Mouse (Mus musculus) regulatory T cell (primary cell): ENCODE data around the gene Fras1.

Experiments
- in situ Hi-C: fragments of 300-600 bp; cut with MboI, MseI; formaldehyde crosslinking; loops from one replicate; pipeline ENCODE4 v1.15.1; 2025; ENCODE audit warnings: high pct_unique_total_duplicates

Gene Fras1

DNA sequence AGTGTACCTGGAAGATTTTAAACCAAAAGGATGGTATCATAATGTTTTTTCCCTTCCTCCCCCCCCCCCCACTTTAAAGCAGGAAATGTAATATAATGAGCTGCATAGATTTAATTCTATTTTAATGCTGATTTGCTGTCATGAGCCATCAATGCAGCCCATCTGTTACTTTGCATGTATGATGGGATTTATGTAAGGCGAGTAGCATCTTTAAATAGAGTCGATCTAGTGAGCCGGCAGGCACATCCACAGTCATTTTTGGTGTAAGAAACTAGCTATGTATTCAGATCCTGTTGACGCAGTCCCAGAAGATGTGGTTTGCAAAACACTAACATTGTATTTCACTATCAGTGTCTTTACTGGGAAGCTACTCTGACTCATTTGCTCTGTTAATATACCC lies 301.9 kb downstream of the Fras1 start:
- in situ Hi-C loops, result no loop called here

DNA sequence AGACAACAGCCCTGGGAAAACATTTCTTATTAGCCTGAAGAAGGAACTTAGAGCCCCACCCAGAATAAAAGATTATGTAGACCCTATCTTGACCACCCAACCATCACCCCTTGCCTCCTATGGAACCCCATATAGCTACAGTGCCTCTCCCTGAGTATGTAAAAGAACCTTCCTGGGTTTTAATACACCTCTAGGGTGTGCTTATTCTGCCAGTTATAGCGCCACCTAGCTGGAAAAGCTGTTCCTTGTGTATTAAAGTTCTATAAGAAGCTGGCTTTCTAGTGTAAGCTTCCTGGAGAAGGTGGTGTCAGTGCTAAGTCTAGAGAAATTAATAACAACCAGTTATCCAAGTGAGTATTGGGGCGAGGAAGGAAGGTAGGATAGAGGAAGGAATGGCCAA lies 303.7 kb downstream of the Fras1 start:
- in situ Hi-C loops, result no loop called here

DNA sequence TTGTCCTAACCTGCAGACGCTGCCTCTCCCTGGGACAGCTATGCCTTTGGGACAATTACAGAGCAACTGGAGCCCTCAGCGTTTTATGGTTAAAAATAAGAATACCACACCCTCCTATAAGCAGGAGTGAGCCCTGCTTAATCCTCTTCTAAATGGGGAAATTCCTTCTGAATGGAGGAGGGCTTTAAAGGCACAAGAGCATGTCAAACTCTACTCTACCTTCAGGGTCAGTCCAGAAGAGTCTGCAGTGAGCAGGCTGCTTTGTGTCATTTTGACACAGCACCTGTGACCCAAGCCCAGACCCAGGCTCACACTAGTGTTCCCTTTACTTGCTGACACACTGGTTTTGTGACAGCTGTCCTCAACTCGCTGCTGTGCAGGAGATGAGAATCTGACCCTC lies 307.3 kb downstream of the Fras1 start:
- in situ Hi-C loops, result no loop called here

DNA sequence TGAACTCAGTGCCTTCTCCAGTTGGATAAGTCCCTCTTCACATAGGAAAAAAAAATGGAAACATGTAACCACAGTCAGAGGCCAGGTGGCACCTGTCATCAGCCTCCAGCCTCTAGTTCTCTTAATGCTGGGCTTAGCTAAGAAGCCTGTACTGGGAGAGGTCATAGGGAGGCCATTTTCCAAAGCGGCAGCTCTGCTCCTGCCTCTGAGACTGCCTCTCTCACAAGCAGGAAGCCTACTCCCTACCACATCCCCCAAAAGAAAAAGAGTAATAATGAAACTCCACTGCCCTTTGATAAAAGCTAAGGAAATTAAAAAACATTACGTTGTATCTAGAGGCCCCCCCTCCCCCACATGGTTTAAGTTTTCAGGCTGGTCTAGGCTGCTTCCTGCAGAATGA lies 309.0 kb downstream of the Fras1 start:
- in situ Hi-C loops, result no loop called here

DNA sequence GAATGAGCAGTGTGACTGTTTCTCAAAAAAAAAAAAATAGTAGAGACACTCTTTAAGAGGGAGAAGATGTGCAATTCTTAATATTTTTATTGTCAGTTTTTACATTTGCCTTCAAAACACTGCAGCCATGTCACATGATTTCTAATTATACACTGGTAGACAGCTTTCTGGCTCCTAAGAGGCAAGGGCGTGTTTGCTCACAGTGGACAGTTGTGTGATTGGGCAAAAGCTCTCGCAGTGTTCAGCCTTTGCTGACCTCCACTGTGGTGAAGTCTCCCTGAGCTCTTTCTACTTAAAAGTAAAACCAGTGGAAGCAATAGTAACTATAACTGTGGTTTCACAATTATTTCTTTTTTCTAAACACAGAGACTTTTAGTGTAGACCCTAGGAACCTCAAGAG lies 315.1 kb downstream of the Fras1 start:
- in situ Hi-C loops, result no loop called here

DNA sequence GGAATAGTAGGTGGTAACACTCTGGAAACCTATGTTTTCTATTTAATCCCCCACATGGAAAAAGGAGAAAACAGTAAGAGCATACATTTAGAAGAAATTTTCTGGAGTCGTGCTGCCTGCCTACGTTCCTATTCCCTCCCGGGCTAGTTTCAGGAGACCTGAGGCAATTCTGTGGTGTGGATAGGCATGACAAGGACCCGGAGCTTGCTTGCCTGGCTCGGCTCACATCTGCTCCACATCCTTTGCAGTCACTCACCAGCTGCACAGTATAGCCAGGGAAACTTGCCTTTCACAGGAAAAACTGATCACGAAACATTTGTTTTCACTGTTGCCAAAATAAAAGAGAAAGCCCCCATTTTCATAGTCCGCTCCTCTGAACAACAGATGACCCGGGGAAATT lies 325.2 kb downstream of the Fras1 start:
- in situ Hi-C loops, result no loop called here

DNA sequence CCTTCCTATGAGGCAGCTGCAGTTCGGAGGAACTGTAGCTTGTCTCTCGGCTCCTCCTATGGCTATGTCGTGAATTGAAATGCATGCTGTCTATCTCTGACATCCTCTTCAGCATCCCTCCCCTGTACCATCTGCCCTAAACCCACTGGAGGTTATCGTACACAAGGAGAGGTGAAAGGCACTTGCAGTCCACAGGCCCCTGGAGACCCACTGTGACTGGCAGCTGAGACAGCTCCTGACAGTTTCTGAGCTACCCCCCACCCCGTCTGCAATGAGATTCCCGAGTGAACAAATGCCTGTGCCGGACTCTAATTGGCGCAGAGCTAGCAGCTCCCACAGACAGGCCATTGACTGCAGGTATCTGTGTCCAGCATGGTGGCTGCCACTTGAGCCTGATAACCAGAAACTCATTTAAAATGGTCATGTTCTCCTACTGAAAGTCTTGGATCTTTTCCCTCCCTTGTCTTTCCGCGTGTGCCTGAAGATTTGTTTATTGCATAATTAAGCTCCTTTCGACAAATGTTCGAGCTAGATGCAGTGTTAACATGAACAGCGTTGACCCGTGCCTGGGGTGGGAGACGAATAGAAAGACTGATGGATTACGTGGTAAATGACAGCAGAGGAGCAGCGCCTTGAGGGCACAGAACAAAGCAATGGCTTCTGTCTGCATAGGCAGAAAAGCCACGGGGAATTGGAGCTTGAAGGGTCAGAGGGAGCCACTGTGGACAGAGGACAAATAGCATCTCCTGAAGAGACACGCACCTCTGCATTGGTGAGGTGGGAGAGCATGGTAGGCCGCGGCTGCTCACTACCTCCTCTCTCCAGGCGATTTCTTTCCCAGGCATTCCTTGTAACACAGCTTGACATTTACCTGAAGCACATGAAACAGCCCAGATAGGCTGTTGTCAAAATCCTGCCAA lies 329.2 kb downstream of the Fras1 start:
- in situ Hi-C loops, result no loop called here

DNA sequence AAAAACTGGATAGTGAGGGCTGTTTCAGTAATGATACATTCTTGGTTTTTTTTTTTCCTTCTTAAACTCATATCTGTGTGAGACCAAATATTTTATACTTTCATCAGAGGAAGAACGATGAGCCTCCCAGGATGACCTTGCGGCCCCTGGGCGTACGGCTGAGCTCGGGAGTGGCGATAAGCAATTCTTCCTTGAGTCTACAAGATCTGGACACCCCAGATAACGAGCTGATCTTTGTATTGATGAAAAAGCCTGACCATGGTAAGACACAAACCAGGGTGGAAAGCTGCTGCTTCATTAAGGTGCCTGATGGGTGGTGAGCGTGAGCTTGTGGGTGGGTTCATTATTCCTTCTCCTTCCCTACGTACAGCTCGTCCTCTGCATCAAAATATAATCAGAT lies 334.8 kb downstream of the Fras1 start:
- in situ Hi-C loops, result no loop called here

DNA sequence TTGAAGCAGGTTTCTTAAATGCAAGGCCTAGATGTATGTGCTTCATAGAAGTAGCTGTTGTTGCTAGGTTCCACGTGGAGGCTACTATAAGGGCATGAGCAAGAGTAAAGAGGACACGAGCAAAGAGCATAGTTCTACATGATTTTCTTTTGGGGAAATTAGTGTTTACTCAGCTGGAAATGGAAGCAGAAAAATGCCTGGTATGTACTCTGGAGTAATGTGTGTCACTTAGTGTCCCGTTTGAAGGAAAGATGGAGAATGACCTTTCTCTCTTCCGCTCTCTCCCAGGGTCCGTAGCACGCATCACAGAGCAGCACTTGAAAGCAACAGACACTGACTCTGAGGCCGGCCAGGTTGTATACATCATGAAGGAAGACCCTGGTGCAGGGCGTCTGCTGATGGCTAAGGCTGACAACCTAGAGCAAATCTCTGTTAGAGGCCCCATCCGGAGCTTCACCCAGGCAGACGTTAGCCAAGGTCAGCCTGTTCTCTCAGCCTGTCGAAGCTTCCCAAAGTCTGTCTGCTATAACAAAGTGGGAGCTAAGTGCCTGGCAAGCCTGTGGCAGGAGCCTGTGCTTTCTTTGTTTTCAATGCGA lies 338.4 kb downstream of the Fras1 start:
- in situ Hi-C loops, result no loop called here

DNA sequence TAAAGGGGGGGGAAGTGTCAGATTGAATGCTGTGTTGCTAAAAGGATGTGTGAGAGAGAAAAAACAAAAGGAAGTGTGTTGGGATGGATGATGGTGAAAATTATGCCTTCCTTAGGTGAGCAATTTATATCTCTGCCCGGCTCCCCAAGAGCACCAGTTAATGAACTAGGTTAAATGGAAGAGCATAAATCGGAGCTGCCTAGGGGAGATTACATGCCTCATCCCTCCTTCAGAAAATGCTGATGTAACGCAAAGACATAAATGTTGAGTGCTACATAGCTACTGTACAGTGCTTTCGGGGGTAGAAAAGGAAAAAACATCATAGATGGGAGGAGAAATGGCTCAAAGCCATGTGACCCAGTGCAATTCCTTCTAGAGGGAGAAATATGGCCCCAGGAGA lies 339.0 kb downstream of the Fras1 start:
- in situ Hi-C loops, result no loop called here

DNA sequence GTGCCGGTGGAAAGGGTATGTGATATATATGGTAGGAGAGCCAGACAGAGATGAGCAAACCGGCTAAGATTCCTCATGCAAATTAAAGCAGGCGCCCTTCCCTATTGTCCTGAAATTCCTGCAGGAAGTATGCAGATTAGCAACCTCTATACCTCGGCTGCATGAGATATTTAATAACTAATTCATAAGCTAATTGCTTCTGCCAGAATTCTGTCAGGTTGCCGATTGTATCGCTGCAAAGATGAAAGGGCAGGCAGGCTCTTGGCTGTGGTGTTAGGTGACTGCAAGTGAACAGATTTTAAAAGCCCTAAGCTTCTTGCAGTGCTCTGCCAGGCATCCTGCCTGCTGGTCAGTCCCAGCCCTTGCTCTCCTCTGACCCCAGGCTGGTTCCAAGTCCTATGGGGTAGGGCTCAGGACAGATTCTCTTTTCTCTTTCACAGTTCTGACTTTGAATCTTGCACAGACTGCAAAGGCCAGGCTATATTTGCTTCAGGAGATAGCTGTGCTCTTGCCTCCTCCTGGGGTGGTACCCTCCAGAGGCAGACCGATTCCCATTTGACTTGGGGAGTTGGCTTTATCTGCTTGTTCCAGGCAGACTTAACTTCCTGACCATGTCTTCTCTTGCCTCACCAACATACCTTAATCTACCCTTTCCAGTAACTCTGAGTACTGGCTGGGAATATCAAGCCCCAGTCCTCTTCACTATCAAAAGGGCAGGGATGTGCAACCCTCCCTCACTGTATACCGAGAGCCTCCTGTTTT lies 342.7 kb downstream of the Fras1 start:
- in situ Hi-C loops, result no loop called here

DNA sequence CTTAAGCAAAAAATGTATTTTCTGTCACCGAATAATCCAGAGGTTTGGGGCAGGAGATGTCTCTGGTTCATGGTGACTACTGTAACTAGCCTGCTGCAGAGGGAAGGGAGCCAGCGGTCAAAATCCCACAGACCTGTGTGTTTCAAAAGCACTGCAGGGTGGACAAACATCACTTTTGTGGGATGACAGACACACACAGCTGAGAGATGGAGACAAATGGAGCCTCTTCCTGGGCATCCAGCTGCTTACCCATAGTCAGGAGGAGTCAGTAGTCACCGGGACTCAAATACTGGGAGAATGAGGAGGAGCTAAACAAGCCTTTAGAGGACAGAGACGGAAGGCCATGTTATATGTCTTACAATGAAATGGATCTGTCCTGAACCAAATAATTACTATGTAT lies 343.9 kb downstream of the Fras1 start:
- in situ Hi-C loops, result no loop called here

DNA sequence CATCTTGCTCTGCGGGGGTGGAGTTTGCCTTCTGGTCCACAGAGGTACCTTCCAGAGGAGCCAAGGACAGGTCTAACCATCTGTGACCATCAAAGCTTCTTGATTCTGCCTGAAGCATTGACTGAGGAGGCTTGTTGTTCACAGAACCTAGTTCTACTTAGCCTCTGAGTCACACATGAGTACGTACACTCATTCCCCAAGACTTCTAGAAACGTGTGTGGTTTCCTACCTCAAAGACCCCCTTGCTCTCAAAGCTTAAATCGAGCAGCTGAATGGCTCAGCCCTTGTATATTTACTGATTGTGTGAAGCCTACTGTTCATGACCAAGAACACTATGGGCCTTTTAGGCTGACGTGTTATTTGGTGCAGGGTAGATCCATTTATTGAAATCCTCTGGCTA lies 344.8 kb downstream of the Fras1 start:
- in situ Hi-C loops, result no loop called here

DNA sequence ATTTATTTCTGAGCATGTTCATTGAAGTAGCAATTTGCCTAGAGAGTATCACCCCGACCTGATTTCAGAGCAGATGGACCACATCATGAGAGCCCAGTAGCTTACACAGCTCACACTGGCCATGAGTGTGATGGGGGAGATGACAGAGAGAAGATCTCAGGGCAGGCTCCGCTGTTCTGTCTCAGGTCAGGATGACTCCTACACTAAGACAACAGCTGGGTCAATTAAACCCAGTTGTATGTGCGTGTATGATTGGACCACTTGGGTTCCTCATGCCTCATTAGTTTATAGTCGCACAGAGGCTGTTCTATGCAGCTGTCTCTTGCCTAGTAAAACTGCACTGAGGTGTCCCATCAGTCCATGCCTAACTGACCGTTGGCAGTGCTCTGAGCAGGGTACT lies 345.5 kb downstream of the Fras1 start:
- in situ Hi-C loops, result no loop called here

DNA sequence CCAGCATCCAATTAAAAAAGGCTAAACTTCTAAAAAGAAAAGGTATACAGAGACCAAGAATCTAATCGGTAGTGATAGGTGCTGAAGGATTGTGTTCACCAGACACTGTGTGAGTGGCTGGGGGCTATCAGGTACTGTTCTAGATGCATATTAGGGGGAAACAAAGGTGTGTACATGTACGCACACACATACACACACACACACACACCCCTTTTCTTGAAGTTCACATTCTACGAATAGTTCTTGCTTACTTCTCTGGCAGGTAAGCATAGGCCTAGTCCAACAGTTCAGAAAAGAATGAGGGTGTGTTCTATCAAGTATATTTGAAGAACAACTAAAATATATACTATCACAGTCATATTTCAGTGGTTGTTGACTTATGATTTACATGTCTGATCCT lies 348.9 kb downstream of the Fras1 start:
- in situ Hi-C loops, result no loop called here

DNA sequence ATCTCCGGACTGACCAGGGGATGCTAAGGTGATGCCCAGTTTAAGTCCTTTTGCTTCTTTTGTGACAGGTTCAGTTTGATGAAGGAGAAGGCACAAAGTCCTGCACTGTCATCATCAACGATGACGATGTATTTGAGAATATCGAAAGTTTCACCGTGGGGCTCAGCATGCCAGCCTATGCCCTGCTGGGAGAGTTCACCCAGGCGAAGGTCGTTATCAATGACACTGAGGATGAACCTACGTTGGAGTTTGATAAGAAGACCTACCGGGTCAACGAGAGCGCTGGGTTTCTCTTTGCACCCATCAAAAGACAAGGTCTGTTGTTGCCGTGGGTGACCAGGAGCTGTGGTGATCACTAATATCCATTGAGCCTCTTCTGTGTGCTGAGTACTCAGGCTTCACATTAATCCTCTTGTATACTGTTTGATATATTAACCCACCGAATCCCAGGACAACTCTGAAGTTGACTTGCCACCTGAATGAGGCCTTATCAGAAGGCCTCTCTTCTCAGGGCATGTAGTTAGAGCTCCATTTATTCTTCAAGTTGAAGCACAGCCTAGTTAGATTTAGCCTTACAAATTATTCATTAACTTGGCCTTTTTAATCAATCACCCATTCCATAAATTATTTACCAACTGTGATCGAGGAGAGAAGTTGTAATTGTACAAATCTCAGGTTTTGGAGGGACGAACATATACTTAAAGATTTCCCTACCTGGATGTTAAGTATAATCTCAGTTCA lies 365.6 kb downstream of the Fras1 start:
- in situ Hi-C loops, result no loop called here

DNA sequence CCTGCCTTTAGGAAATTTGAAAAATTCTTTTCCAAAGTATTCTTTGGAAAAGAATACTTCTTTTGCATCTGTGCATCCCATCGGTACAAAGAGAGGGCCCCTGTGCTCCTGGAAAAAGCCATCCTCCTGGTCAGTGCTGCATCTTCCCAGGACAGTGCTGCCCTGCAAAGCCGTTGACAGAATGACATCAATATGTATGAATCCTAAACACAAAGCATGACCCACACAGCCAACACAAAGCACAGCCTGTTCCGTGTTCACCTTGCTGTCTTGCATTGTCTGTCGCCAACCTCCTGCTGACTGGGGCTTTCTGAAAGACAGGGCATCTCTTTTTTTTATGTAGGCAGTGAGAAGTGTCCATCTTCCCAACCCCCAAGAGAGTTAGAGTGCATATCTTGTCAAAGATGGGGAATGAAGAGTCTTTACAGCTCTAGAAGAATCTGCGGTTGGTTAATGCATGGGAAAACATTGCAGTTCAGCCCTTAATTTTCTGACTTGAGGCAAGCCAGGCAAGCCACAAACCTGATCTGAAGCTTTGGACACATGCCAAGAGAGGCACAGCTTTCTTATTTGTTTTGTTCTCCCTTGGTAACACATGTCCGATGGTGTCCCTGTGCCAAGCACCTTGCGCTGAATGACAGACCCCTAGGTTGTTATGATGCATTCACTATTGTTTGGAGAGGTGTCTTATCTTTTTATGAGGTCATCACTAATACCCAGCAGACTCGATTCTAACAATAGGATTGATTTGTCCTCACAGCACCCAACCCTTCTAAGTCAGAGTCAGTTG lies 373.6 kb downstream of the Fras1 start:
- in situ Hi-C loops, result no loop called here

DNA sequence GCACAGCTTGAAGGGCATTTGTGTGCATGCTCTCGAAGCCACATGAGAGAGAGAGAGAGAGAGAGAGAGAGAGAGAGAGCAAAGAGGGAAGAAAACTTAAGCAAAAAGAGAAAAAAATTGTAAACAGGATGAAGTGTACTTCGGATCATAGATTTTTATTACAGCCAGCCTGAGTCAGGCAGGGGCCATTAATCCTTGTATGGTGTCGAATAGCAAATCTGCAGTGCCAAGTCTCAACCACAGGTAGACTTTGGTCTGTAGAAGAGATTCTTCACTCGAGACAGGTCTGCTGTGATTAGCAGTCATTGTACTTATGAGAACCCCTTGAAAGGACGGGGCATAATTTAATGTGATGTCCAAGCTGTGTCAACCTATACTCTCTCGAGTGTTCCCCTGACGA lies 383.9 kb downstream of the Fras1 start:
- in situ Hi-C loops, result no loop called here

DNA sequence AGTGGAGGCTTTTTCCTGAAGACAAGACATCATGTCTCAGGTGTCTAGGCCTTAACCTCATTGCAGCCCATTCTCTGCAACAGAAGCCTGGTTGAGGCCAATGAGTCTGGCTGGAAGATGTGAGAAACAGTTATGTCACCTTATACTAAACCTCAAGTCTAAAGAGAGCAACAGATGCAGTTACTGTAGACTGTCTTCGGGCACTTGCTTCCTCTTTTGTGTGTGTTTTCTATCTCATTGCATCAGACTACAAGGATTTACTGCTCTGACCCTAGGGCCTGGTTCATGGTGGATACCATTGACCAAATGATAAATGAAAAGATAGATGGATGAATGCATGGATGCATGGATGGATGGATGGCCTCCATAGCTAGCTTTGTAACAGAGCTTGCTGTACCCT lies 388.3 kb downstream of the Fras1 start:
- in situ Hi-C loops, result no loop called here

DNA sequence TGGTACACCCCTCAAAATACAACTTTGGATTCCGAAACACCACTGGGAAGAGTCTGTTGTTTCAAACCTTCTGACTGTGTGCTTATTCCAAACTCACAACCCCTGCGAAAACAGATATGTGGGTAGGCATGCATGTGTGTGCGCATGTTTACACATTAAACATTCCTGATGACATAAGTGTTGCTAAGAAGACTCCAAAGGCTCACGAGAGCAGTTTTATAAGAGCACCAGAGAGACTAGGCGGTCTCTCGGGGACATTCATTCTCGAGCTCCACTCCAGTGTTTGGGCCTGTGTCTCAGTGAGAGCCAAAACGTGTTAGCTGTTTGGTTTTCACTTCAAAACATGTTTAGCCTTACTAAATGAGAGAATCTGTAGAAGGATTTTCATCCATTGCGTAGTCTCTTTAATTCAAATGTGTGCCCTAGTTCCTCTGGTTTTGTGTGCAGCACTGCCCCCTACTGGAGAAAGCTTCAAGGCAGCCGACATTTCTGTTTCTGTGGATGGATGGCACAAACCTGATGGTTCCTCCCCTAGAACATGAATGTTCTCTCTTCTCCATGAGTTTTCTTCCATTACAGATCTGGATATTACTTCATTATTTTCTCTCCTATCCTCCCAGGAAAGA lies 395.2 kb downstream of the Fras1 start:
- in situ Hi-C loops, result no loop called here
